Mouse (Mus musculus) midbrain, embryonic 15.5 days (tissue): ENCODE data around the gene AY358078. TPM values are rescaled to one million over a fixed set of nuclear protein-coding genes. Genes with fewer than 3 reads are reported as not detected.

Source experiments
- microRNA-seq: library from miRNA; unstranded; fragments of <30 nt; microRNA quantifications from one replicate; pipeline ENCODE4, GENCODE M21; 2016
- polyA plus RNA-seq: library from polyadenylated mRNA; unstranded; fragments of >200 nt; fragmentation: Nextera tagmentation; extraction: Ambion mirVana; gene quantifications from 2 replicates; pipeline ENCODE4 v1.2.1, GENCODE M21; 2015

Gene AY358078
- polyA plus RNA-seq, 1 experiment from 2014 or later = not detected

Small RNAs within 50 kb of the gene (microRNA-seq; reads per million reads assigned to microRNA genes)
- not detected for gene Gm27375

Other genes with a start within 250 kb of the AY358078 start
- not detected in 2 replicates for gene Gm5622, start 247.3 kb upstream of the AY358078 start, polyA plus RNA-seq
- gene Gm17175, start 226.0 kb upstream of the AY358078 start, polyA plus RNA-seq = not detected in 2 replicates
- gene Gm17174, start 207.9 kb upstream of the AY358078 start, polyA plus RNA-seq = not detected in 2 replicates
- not detected in 2 replicates for gene Gm17078, start 188.7 kb upstream of the AY358078 start, polyA plus RNA-seq
- not detected in 2 replicates for gene Gm4181, start 164.4 kb upstream of the AY358078 start, polyA plus RNA-seq
- gene Gm17079, start 104.6 kb upstream of the AY358078 start, polyA plus RNA-seq = not detected in 2 replicates
- gene Gm5800, start 82.9 kb upstream of the AY358078 start, polyA plus RNA-seq = not detected in 2 replicates
- not detected in 2 replicates for gene Ang4, start 26.5 kb upstream of the AY358078 start, polyA plus RNA-seq
- not detected in 2 replicates for gene Ear6, start 53.7 kb downstream of the AY358078 start, polyA plus RNA-seq
- 99.3 and 100 TPM in 2 replicates for gene Mettl17, start 84.8 kb downstream of the AY358078 start, polyA plus RNA-seq
- 2.4 and 3.0 TPM in 2 replicates for gene Slc39a2, start 92.8 kb downstream of the AY358078 start, polyA plus RNA-seq
- gene Ndrg2, start 114.1 kb downstream of the AY358078 start, polyA plus RNA-seq = 170 and 196 TPM in 2 replicates
- not detected in 2 replicates for gene Tppp2, start 118.4 kb downstream of the AY358078 start, polyA plus RNA-seq
- gene Rnase13, start 122.7 kb downstream of the AY358078 start, polyA plus RNA-seq = not detected in 2 replicates
- 89.2 and 90.9 TPM in 2 replicates for gene Arhgef40, start 184.7 kb downstream of the AY358078 start, polyA plus RNA-seq
- gene Tmem253, start 215.6 kb downstream of the AY358078 start, polyA plus RNA-seq = 0.50 and 0.78 TPM in 2 replicates
- gene Zfp219, start 220.7 kb downstream of the AY358078 start, polyA plus RNA-seq = 45.9 and 54.5 TPM in 2 replicates
- not detected in 2 replicates for gene Olfr221, start 242.4 kb downstream of the AY358078 start, polyA plus RNA-seq